Mouse (Mus musculus) embryonic fibroblast, embryonic 13.5 days (primary cell): Measurements from ENCODE around the gene Olfr1036.

Experiments used
- CTCF ChIP-seq: IDR thresholded peaks from 2 replicates; pipeline ENCODE4 v1.5.1; 2011; ENCODE audit warnings: mild to moderate bottlenecking, control low read depth, low read length, moderate library complexity, borderline replicate concordance; ENCODE audit not compliant: insufficient read depth
- POLR2A ChIP-seq: IDR thresholded peaks from 2 replicates; pipeline ENCODE4 v1.6.1; 2011; ENCODE audit warnings: low read depth, mild to moderate bottlenecking, control low read depth, low read length, moderate library complexity

- TF ChIP-seq CTCF (no peak), POLR2A (no peak)
These were observed 13.5 kb downstream of the Olfr1036 start, which contains the start of gene Olfr1037 for GRCm38 (mm10) chr2:86087285-86087684.
